Mouse (Mus musculus): ENCODE measurements around the gene Zfp746. TPM values are rescaled to one million over a fixed set of nuclear protein-coding genes. Genes with fewer than 3 reads are reported as not detected.

Gene Zfp746
- total and polyA plus RNA-seq, 3 experiments, result 8.7 to 9.8 (median 9.5) TPM

- Histone ChIP-seq H3K27ac (no peak overlapping the region), H3K9ac (ENCODE audit: low read depth, low read length) (no peak overlapping the region), H3K79me2 (replicated peaks; ENCODE audit: control insufficient read depth, insufficient read depth, low read length) (no peaks in the 10 kb centered on the region), H3K27me3 (ENCODE audit: control insufficient read depth, insufficient read depth, low read length) (no peaks in the 10 kb centered on the region), H3K4me1 (ENCODE audit: control insufficient read depth, insufficient read depth, low read length) (no peaks in the 10 kb centered on the region), H3K4me3 (no peak overlapping the region), H3K36me3 (ENCODE audit: control insufficient read depth, insufficient read depth, low read length) (no peaks in the 10 kb centered on the region)
- WGBS, result 90% methylated on average over 14 of the region's 14 CpGs
- no peak for DNase-seq
- intact Hi-C loops (cut with DNase I), result no loop called here
- TF ChIP-seq CTCF (IDR thresholded peaks at IDR 0.05) (no peak), EP300 (IDR thresholded peaks at IDR 0.05; ENCODE audit: insufficient read depth, low read depth, low read length) (no peak), POLR2A (IDR thresholded peaks at IDR 0.05; ENCODE audit: insufficient read depth, low read depth, low read length) (no peak)
Measured at GRCm38 (mm10) chr6:48064451-48064850, 21.9 kb downstream of the Zfp746 start.

- H3K9ac ChIP-seq (ENCODE audit: low read depth, low read length), result no peak overlapping the region
- no peak for DNase-seq
- H3K36me3 ChIP-seq (ENCODE audit: control insufficient read depth, insufficient read depth, low read length), result no peaks in the 10 kb centered on the region
- H3K4me3 ChIP-seq, result no peak overlapping the region
- no peaks in the 10 kb centered on the region for H3K27me3 ChIP-seq (ENCODE audit: control insufficient read depth, insufficient read depth, low read length)
- intact Hi-C loops (cut with DNase I), result no loop called here
- WGBS, result 96% methylated on average over 28 of the region's 28 CpGs
- no peak for TF ChIP-seq CTCF (IDR thresholded peaks at IDR 0.05)
- no peak for TF ChIP-seq EP300 (IDR thresholded peaks at IDR 0.05; ENCODE audit: insufficient read depth, low read depth, low read length)
- TF ChIP-seq POLR2A (IDR thresholded peaks at IDR 0.05; ENCODE audit: insufficient read depth, low read depth, low read length), result no peak
- no peaks in the 10 kb centered on the region for H3K4me1 ChIP-seq (ENCODE audit: control insufficient read depth, insufficient read depth, low read length)
- H3K27ac ChIP-seq, result no peak overlapping the region
- no peaks in the 10 kb centered on the region for H3K79me2 ChIP-seq (replicated peaks; ENCODE audit: control insufficient read depth, insufficient read depth, low read length)
Measured at GRCm38 (mm10) chr6:48063940-48064339, 22.5 kb downstream of the Zfp746 start.

- Histone ChIP-seq H3K36me3 (ENCODE audit: control insufficient read depth, insufficient read depth, low read length) (no peaks in the 10 kb centered on the region), H3K27me3 (ENCODE audit: control insufficient read depth, insufficient read depth, low read length) (no peaks in the 10 kb centered on the region), H3K4me1 (ENCODE audit: control insufficient read depth, insufficient read depth, low read length) (no peaks in the 10 kb centered on the region), H3K9ac (ENCODE audit: low read depth, low read length) (no peak overlapping the region), H3K4me3 (no peak overlapping the region), H3K27ac (no peak overlapping the region), H3K79me2 (replicated peaks; ENCODE audit: control insufficient read depth, insufficient read depth, low read length) (no peaks in the 10 kb centered on the region)
- 100% methylated on average over 1 of the region's 1 CpGs for WGBS
- TF ChIP-seq POLR2A (IDR thresholded peaks at IDR 0.05; ENCODE audit: insufficient read depth, low read depth, low read length), result no peak
- TF ChIP-seq CTCF (IDR thresholded peaks at IDR 0.05), result no peak
- DNase-seq, result no peak
- intact Hi-C loops (cut with DNase I), result no loop called here
Measured at GRCm38 (mm10) chr6:48060895-48061294, 25.5 kb downstream of the Zfp746 start.

GRCm38 (mm10) chr6:48060421-48060820 is 26.0 kb downstream of the Zfp746 start:
- DNase-seq, result no peak
- no peaks in the 10 kb centered on the region for H3K36me3 ChIP-seq (ENCODE audit: control insufficient read depth, insufficient read depth, low read length)
- H3K9ac ChIP-seq (ENCODE audit: low read depth, low read length), result no peak overlapping the region
- H3K27me3 ChIP-seq (ENCODE audit: control insufficient read depth, insufficient read depth, low read length), result no peaks in the 10 kb centered on the region
- no peaks in the 10 kb centered on the region for H3K79me2 ChIP-seq (replicated peaks; ENCODE audit: control insufficient read depth, insufficient read depth, low read length)
- WGBS, result 81% methylated on average over 2 of the region's 2 CpGs
- no peak overlapping the region for H3K27ac ChIP-seq
- TF ChIP-seq POLR2A (IDR thresholded peaks at IDR 0.05; ENCODE audit: insufficient read depth, low read depth, low read length), result no peak
- TF ChIP-seq EP300 (IDR thresholded peaks at IDR 0.05; ENCODE audit: insufficient read depth, low read depth, low read length), result no peak
- no peak for TF ChIP-seq CTCF (IDR thresholded peaks at IDR 0.05)
- intact Hi-C loops (cut with DNase I), result no loop called here
- H3K4me3 ChIP-seq, result no peak overlapping the region
- H3K4me1 ChIP-seq (ENCODE audit: control insufficient read depth, insufficient read depth, low read length), result no peaks in the 10 kb centered on the region

DNA sequence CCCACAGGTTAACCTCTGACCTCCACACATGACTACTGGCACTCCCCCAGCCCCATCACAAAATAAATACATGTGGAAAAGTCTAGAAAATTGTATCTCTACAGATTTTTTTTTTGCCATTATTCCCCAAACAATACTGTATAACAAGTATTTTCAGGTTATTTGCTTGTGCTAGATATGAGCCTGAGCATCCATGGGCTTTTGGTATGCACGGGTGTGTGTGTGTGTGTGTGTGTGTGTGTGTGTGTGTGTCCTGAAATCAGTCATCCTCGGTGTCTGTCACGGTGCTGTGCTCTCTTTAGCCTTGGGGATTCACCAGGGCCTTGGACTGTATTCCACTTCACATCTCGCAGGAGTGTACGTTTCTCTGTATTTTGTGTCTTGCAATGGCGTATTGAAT is 34.3 kb downstream of the Zfp746 start:
- peaks cover 2% of the 10 kb centered on the region; the same call in 1 of the 2 replicates for H3K79me2 ChIP-seq (replicated peaks; ENCODE audit: control insufficient read depth, insufficient read depth, low read length)
- H3K36me3 ChIP-seq (ENCODE audit: control insufficient read depth, insufficient read depth, low read length), result no peaks in the 10 kb centered on the region
- H3K4me1 ChIP-seq (ENCODE audit: control insufficient read depth, insufficient read depth, low read length), result no peaks in the 10 kb centered on the region
- H3K27ac ChIP-seq, result no peak overlapping the region
- TF ChIP-seq EP300 (IDR thresholded peaks at IDR 0.05; ENCODE audit: insufficient read depth, low read depth, low read length) (no peak), CTCF (IDR thresholded peaks at IDR 0.05) (no peak), POLR2A (IDR thresholded peaks at IDR 0.05; ENCODE audit: insufficient read depth, low read depth, low read length) (no peak)
- no peak overlapping the region for H3K9ac ChIP-seq (ENCODE audit: low read depth, low read length)
- no peak for DNase-seq
- H3K27me3 ChIP-seq (ENCODE audit: control insufficient read depth, insufficient read depth, low read length), result no peaks in the 10 kb centered on the region
- 84% methylated on average over 6 of the region's 6 CpGs for WGBS
- no peak overlapping the region for H3K4me3 ChIP-seq
- intact Hi-C loops (cut with DNase I), result no loop called here

DNA sequence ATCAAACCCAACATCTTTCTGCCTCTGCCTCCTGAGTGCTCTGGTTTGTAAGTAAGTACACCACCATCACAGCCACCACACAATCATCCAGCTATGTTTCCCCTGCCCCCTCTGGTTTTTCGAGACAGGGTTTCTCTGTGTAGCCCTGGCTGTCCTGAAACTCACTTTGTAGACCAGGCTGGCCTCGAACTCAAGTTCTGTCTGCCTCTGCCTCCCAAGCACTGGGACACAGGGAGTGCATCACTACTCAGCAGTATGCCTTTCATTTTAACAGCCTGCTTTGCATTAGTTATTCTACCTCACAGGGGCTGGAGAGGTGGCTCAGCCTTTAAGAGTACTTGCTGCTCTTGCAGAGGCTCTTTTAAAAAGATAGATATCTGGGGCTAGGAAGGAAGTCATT is 34.7 kb downstream of the Zfp746 start:
- Histone ChIP-seq H3K36me3 (ENCODE audit: control insufficient read depth, insufficient read depth, low read length) (no peaks in the 10 kb centered on the region), H3K4me3 (no peak overlapping the region), H3K27me3 (ENCODE audit: control insufficient read depth, insufficient read depth, low read length) (no peaks in the 10 kb centered on the region), H3K9ac (ENCODE audit: low read depth, low read length) (no peak overlapping the region), H3K79me2 (replicated peaks; ENCODE audit: control insufficient read depth, insufficient read depth, low read length) (peaks cover 2% of the 10 kb centered on the region; the same call in 1 of the 2 replicates), H3K4me1 (ENCODE audit: control insufficient read depth, insufficient read depth, low read length) (0 out of 2 replicates have a peak, but pooled peaks cover 1% of the 10 kb centered on the region), H3K27ac (no peak overlapping the region)
- intact Hi-C loops (cut with DNase I), result no loop called here
- 85% methylated on average over 2 of the region's 2 CpGs for WGBS
- DNase-seq, result no peak
- no peak for TF ChIP-seq EP300 (IDR thresholded peaks at IDR 0.05; ENCODE audit: insufficient read depth, low read depth, low read length)
- no peak for TF ChIP-seq CTCF (IDR thresholded peaks at IDR 0.05)
- TF ChIP-seq POLR2A (IDR thresholded peaks at IDR 0.05; ENCODE audit: insufficient read depth, low read depth, low read length), result no peak

All from heart, adult 2 months (tissue).